Mouse (Mus musculus): ENCODE results near the gene Qrich1. TPM values are rescaled to one million over a fixed set of nuclear protein-coding genes. Genes with fewer than 3 reads are reported as not detected.
A peak's percentile ranks its signal among the peaks of the same experiment; 100 is the strongest.

Gene Qrich1
- polyA plus RNA-seq, 1 experiment from 2014 or later: 93.1 TPM

DNA sequence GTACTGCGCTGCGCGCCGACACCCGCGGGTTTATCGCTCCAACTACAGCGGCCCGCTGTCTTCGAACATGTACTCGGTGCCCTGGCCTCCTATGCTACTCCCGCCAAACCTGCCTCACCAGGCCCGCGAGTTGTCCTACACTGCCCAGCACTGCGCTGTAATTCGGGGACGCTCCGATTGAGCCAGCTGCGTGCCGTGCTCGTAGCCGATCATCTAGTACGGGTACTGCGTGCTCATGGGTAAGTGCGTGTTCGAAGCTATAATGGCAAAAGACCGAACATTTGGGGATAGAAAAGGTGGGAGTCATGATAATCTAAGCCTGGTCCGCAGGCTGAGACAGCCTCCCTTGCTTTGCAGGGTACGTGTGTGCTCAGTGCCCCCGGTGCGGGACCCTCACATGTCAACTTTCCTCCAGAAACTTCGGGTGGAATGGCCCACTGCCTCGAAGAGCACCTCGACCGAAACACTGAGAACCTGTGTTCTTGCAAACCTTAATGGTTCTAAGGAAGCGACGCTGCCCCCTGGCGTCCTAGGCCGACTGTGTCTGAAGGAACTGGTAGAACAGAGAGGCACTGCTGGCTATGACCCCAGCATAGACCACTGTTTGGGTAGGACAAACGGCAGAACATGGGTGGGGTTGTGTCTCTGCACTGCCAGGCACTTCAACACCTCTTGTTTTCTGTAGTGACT, 53.7 kb downstream of the Qrich1 start:
- H3K27me3 ChIP-seq: no peaks in the 10 kb centered on the region
- in situ Hi-C loops (cut with MboI; ENCODE audit: low pct_unique_long_range_greater_than_20kb): no loop called here
- peak; percentile 15 for ATAC-seq
- POLR2A ChIA-PET: no interaction called here
- TF ChIP-seq CTCF (IDR thresholded peaks at IDR 0.05): no peak
- DNase-seq (ENCODE audit: low read depth, low spot score): no peak
- CTCF ChIA-PET: interaction anchor here (0.9 to 1.6 kb wide), 2 partner anchors 9 to 48 kb away, joined by 3 to 4 read pairs; no protein-coding TSS in a partner anchor

DNA sequence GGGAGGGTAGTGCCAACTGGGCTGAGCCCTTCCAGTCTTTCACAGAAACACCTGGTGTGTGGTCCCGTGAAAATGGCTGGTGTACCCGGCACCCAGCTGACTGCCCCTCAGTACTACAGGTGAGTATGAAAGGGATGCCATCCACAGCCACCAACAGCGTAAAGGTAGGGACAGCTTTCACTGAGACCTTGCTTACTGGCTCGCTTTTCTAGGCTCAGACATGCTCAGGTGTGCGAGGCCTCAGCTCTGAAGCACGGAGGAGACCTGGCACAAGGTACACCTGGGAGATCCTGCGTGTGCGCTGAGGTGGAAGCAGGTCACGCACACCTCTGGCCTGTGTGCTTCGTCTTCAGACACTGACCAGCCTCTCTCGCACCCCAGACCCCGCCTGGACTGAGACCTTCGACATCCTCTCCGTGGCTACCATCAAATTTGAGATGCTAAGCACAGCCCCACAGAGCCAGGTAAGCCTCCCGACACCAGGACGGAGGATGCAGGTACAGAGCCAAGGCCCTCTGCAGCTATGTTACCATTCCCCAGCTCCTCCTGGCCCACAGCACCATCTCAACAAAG, 54.9 kb downstream of the Qrich1 start:
- no peaks in the 10 kb centered on the region for H3K27me3 ChIP-seq
- in situ Hi-C loops (cut with MboI; ENCODE audit: low pct_unique_long_range_greater_than_20kb): no loop called here
- DNase-seq (ENCODE audit: low read depth, low spot score) (no peak), ATAC-seq (no peak)
- POLR2A ChIA-PET: interaction anchor here (0.6 kb wide), 1 partner anchor 47 kb away, joined by 3 read pairs; no protein-coding TSS in a partner anchor
- CTCF ChIA-PET: interaction anchor here (0.9 kb wide), 1 partner anchor 49 kb away, joined by 3 read pairs; no protein-coding TSS in a partner anchor
- no peak for TF ChIP-seq CTCF (IDR thresholded peaks at IDR 0.05)

GRCm38 (mm10) chr9:108572321-108572720, 55.7 kb downstream of the Qrich1 start:
- no peaks in the 10 kb centered on the region for H3K27me3 ChIP-seq
- no peak for DNase-seq (ENCODE audit: low read depth, low spot score)
- ChIA-PET CTCF (no interaction called here), POLR2A (interaction anchor here (0.6 kb wide), 1 partner anchor 264 kb away, joined by 3 read pairs; no protein-coding TSS in a partner anchor)
- no peak for TF ChIP-seq CTCF (IDR thresholded peaks at IDR 0.05)
- ATAC-seq: no peak
- in situ Hi-C loops (cut with MboI; ENCODE audit: low pct_unique_long_range_greater_than_20kb): no loop called here

DNA sequence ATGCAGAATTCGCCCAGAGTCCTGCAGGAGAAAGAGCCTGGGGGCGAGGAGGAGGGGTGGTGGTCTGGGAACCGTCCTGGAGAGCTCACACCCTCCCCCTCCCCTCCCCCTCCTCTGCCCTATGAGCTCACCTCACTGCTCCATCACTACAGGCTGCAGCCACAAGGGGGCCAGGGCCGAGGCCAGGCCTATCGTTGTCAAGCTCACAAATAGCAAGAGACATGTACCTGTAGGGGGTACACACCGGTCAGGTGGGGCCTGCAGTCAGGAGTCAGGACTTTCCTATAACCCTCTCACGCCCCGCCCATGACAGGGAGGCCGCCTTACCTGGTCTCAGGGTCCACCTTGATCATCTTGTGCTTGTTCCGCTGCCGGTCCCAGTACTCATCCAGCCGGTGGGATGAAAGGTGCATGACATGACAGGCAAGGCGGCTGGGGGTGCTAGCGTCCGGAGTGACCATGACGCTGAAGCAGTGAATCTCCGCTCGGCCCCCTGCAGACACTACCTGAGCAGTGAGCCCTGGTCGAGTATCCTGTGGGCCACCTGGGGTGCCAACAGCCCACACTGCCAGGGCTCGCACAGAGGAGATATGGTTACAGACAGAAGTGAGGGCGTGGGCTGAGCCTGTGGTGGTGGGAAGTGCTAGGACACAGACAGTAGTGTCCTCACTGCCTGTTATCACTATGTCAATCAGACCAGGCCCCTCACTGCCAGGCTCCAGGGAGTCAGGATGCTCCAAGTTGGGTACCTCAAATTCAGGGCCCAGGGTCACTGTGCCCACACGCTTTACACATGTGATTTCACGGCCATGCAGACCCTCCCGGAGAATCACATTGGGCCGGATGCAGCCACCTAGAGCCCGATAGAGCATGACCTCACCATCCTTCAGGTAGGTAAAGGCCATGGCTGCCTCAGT, 57.4 kb downstream of the Qrich1 start:
- in situ Hi-C loops (cut with MboI; ENCODE audit: low pct_unique_long_range_greater_than_20kb): no loop called here
- POLR2A ChIA-PET: interaction anchor here (1.1 kb wide), 1 partner anchor 23 kb away, joined by 3 read pairs; no protein-coding TSS in a partner anchor
- no peak for ATAC-seq
- H3K27me3 ChIP-seq: no peaks in the 10 kb centered on the region
- no peak for TF ChIP-seq CTCF (IDR thresholded peaks at IDR 0.05)
- no peak for DNase-seq (ENCODE audit: low read depth, low spot score)
- CTCF ChIA-PET: interaction anchor here (1.2 to 2.2 kb wide), 2 partner anchors 23 to 72 kb away, joined by 4 to 5 read pairs; no protein-coding TSS in a partner anchor

GRCm38 (mm10) chr9:108574921-108575320, 58.3 kb downstream of the Qrich1 start:
- ChIA-PET CTCF (interaction anchor here (2.2 kb wide), 1 partner anchor 71 kb away, joined by 5 read pairs; no protein-coding TSS in a partner anchor), POLR2A (no interaction called here)
- in situ Hi-C loops (cut with MboI; ENCODE audit: low pct_unique_long_range_greater_than_20kb): no loop called here
- DNase-seq (ENCODE audit: low read depth, low spot score): no peak
- no peak for TF ChIP-seq CTCF (IDR thresholded peaks at IDR 0.05)
- no peaks in the 10 kb centered on the region for H3K27me3 ChIP-seq
- no peak for ATAC-seq

- in situ Hi-C loops (cut with MboI; ENCODE audit: low pct_unique_long_range_greater_than_20kb): no loop called here
Observed at GRCm38 (mm10) chr9:108575321-108576297, 59.0 kb downstream of the Qrich1 start.

GRCm38 (mm10) chr9:108577025-108577424, 60.4 kb downstream of the Qrich1 start:
- no peak for TF ChIP-seq CTCF (IDR thresholded peaks at IDR 0.05)
- CTCF ChIA-PET: interaction anchor here (0.8 kb wide), 1 partner anchor 19 kb away, joined by 3 read pairs; no protein-coding TSS in a partner anchor
- H3K27me3 ChIP-seq: no peaks in the 10 kb centered on the region
- POLR2A ChIA-PET: interaction anchor here (0.6 to 1.3 kb wide), 5 partner anchors 8 to 500 kb away, joined by 3 to 5 read pairs (median 3); partner anchors contain the start of gene Ndufaf3
- ATAC-seq (no peak), DNase-seq (ENCODE audit: low read depth, low spot score) (no peak)
- in situ Hi-C loops (cut with MboI; ENCODE audit: low pct_unique_long_range_greater_than_20kb): no loop called here

More at GRCm38 (mm10) chr9:108575321-108576297, 59.0 kb downstream of the Qrich1 start:
- DNase-seq (ENCODE audit: low read depth, low spot score): no peak
- ChIA-PET CTCF (interaction anchor here (1.1 kb wide), 1 partner anchor 28 kb away, joined by 3 read pairs; no protein-coding TSS in a partner anchor), POLR2A (no interaction called here)
- H3K27me3 ChIP-seq: no peaks in the 10 kb centered on the region
- ATAC-seq: no peak
- no peak for TF ChIP-seq CTCF (IDR thresholded peaks at IDR 0.05)

GRCm38 (mm10) chr9:108577934-108578544, 61.4 kb downstream of the Qrich1 start:
- ChIA-PET POLR2A (interaction anchor here (1.2 to 1.6 kb wide), 3 partner anchors 9 to 11 kb away, joined by 3 to 11 read pairs (median 5); partner anchors contain the start of gene Ndufaf3), CTCF (no interaction called here)
- in situ Hi-C loops (cut with MboI; ENCODE audit: low pct_unique_long_range_greater_than_20kb): no loop called here
- ATAC-seq: peak; percentile 3
- TF ChIP-seq CTCF (IDR thresholded peaks at IDR 0.05): no peak
- DNase-seq (ENCODE audit: low read depth, low spot score): no peak
- no peaks in the 10 kb centered on the region for H3K27me3 ChIP-seq
